Mouse (Mus musculus): ENCODE data around the gene Fgb. TPM values are rescaled to one million over a fixed set of nuclear protein-coding genes. Genes with fewer than 3 reads are reported as not detected.

Gene Fgb
- not detected for polyA plus RNA-seq (2017; shearing (Covaris generic))

DNA sequence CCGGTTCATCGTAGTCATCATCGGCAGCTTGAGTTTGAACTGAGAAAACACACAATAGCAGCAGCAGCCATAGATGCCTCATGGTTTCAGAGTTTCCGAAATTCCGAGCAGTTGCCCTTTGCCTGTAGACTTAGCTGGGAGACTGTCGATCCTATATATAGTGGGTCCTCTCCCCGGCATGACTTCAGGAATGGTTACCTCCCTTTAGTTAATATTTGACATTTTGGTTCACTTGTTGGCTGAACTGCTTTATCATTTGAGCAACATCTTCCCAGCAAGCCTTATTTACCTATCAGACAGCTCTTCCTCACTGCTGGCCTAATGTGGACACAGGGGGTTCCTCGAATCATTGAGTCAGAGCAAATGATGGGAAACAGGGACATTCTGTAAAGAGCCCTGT, at the start of gene Fgb:
Gene Fgb, minus strand, starts transcription at position 184 of the 400 bp plus-strand sequence.

DNA sequence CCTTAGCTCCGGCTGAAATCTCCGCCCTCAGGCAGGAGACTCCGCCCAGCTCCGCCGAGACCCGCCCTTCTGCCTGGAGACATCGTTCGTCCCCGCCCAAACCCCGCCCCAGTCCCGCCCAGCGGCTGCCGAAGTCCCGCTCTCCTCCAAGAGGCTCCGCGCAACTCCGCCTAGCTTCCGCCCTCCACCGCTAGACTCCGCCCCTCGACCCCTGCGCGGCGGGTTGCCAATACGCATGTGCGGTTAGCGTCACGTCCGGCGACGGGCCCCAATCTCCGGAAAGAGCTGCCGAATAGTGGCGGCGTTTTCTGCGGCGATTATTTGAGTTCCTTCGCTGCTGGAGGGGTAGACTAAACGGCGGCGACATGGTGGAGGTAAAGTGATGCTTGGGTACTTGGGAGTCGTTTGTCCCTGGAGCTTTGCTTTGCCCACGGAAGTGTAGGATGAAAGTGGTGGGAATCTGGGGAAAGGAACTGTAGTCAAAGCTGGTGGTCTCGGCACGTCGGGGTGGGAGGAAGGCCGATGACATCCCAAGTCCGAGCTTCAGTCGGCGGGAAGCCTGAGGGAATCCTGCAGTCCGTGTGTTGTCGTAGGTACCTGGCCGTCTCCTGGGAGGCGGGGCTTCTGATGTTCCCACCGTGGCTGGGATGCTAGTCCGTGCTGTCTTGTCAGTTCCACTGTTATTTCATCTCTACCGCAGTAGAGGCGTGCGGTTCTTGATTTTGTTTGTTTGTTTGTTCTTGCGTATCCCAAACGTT, 5.8 kb upstream of the Fgb start, which contains the start of gene Plrg1:
Gene Plrg1, plus strand, starts transcription at position 242 of the 758 bp plus-strand sequence.

DNA sequence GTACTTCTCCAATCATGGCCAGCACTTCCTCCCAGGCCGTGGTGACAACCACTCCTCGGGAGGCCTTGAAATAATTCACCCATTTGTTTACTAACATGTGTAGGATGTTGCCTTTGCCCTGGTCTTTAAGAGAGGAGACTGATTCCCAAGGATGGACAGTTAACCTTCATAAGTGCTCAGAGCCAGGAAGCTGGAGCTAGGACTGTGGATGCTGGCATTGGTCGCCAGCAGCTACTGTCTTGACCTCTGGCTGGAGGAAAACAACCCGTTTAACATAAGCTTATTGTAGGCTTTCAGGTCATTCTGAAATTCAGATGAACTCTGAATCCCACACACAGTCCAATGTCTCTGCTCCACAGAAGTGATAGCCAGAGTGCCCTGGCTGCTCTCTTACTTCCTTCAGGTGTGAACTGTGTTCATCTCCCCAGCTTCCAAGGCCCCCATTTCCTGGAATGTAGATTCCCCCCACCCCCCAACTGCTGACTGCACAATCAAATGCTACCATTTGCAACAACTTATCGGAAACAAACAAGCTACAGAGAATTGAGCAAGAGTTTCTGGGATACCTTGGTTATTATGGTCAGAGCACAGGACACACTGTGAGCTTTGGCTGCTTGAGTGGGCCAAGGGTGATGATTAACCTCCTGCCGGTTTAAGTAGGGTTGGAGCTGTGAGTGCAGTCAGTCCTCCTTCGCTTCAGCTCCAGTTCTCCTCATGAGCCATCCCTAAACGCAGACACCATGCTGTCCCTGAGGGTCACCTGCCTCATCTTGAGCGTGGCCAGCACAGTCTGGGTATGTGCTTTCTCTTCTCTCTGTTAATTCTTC, 24.0 kb downstream of the Fgb start, which contains the start of gene Fga:
Gene Fga, plus strand, starts transcription at position 602 of the 827 bp plus-strand sequence.

GRCm38 (mm10) chr3:83007557-83007956, 42.1 kb downstream of the Fgb start, which contains the start of gene Fgg:
TSS of gene Fgg (plus strand) at chr3:83007724.

Other genes starting within 250 kb of the Fgb start
- not detected for gene Rbm46, start 173.4 kb downstream of the Fgb start, polyA plus RNA-seq (2017; shearing (Covaris generic))
- gene Lrat, start 145.9 kb downstream of the Fgb start, polyA plus RNA-seq (2017; shearing (Covaris generic)) = not detected
- not detected for gene Fgg, start 42.1 kb downstream of the Fgb start, polyA plus RNA-seq (2017; shearing (Covaris generic))
- not detected for gene Fga, start 23.8 kb downstream of the Fgb start, polyA plus RNA-seq (2017; shearing (Covaris generic))
- gene Plrg1, start 5.7 kb upstream of the Fgb start, polyA plus RNA-seq (2017; shearing (Covaris generic)) = 76.0 TPM
- gene Dchs2, start 78.1 kb upstream of the Fgb start, polyA plus RNA-seq (2017; shearing (Covaris generic)) = 0.09 TPM